Mouse (Mus musculus) heart, embryonic 16.5 days (tissue): Measurements from ENCODE around the gene Nek1. TPM values are rescaled to one million over a fixed set of nuclear protein-coding genes. Genes with fewer than 3 reads are reported as not detected.
A peak's percentile ranks its signal among the peaks of the same experiment; 100 is the strongest.
"Not testable (repeated sequence)": the region's sequence is repeated elsewhere in the genome, so short reads cannot be mapped to it uniquely, and the experiment has no call there.

Source experiments
- ATAC-seq: fragments of 200-750 bp; cut with Nextera tagmentation; replicated peaks from 2 replicates; pipeline ENCODE4 v1.8.0; 2017; ENCODE audit warnings: moderate number of reproducible peaks; ENCODE audit not compliant: insufficient read depth, low FRiP score; ENCODE audit errors: extremely low read depth
- H3K27ac ChIP-seq: fragments of 300-500 bp; sonication (generic); 2 replicates; pipeline ENCODE4 v1.5.1; 2014; ENCODE audit warnings: mild to moderate bottlenecking, low read length, control low read depth, moderate library complexity
- H3K27me3 ChIP-seq: fragments of 300-500 bp; sonication (generic); 2 replicates; pipeline ENCODE4 v1.6.1; 2014; ENCODE audit warnings: low read length, mixed read lengths; ENCODE audit not compliant: control insufficient read depth, insufficient read depth
- H3K36me3 ChIP-seq: fragments of 300-500 bp; sonication (generic); 2 replicates; pipeline ENCODE4 v1.6.1; 2014; ENCODE audit not compliant: control insufficient read depth, insufficient read depth
- H3K4me1 ChIP-seq: fragments of 300-500 bp; sonication (generic); 2 replicates; pipeline ENCODE4 v1.6.1; 2014; ENCODE audit warnings: low read length, mixed read lengths; ENCODE audit not compliant: control insufficient read depth, insufficient read depth
- H3K4me2 ChIP-seq: fragments of 300-500 bp; sonication (generic); 2 replicates; pipeline ENCODE4 v1.6.1; 2014; ENCODE audit warnings: low read depth, mild to moderate bottlenecking, control low read depth, low read length
- H3K4me3 ChIP-seq: fragments of 300-500 bp; sonication (generic); 2 replicates; pipeline ENCODE4 v1.5.1; 2014; ENCODE audit warnings: mild to moderate bottlenecking, control low read depth, low read length
- H3K9ac ChIP-seq: fragments of 300-500 bp; sonication (generic); 2 replicates; pipeline ENCODE4 v1.6.1; 2014; ENCODE audit warnings: low read length, control low read depth
- H3K9me3 ChIP-seq: fragments of 300-500 bp; sonication (generic); replicated peaks from 2 replicates; pipeline ENCODE4 v1.6.1; 2016; ENCODE audit warnings: low read length; ENCODE audit not compliant: control insufficient read depth
- WGBS: fragments of 180-500 bp; shearing (Covaris S2); extraction: QIAGEN DNeasy Blood & Tissue Kit; methylation state at CpG from one replicate; pipeline ENCODE4 v1.1.7; 2014; 5-methylcytosine and 5-hydroxymethylcytosine counted together
- polyA plus RNA-seq: library from polyadenylated mRNA; unstranded; fragments of >200 nt; fragmentation: Nextera tagmentation; extraction: Ambion mirVana; gene quantifications from 2 replicates; pipeline ENCODE4 v1.2.1, GENCODE M21; 2015

Gene Nek1
- polyA plus RNA-seq, 1 experiment from 2014 or later: 11.3 TPM

- no peaks in the 10 kb centered on the region for H3K36me3 ChIP-seq
- ATAC-seq: no peak
Measured at GRCm38 (mm10) chr8:60978496-60978895, 14.5 kb upstream of the Nek1 start.

GRCm38 (mm10) chr8:60981388-60981787, 11.6 kb upstream of the Nek1 start:
- Histone ChIP-seq H3K4me2 (peak overlapping the region; percentile 89), H3K9ac (peak overlapping the region; percentile 92; the same call in 1 of the 2 replicates), H3K27me3 (no peaks in the 10 kb centered on the region), H3K4me1 (peaks cover 15% of the 10 kb centered on the region), H3K27ac (no peak overlapping the region), H3K9me3 (no peaks in the 10 kb centered on the region), H3K4me3 (peak overlapping the region; percentile 23; the same call in 1 of the 2 replicates), H3K36me3 (no peaks in the 10 kb centered on the region)
- 19% methylated on average over 1 of the region's 1 CpGs for WGBS
- ATAC-seq: no peak

More at GRCm38 (mm10) chr8:60978496-60978895, 14.5 kb upstream of the Nek1 start:
- Histone ChIP-seq H3K9ac (no peak overlapping the region), H3K9me3 (no peaks in the 10 kb centered on the region), H3K4me2 (no peak overlapping the region), H3K27ac (no peak overlapping the region), H3K4me3 (no peak overlapping the region), H3K27me3 (no peaks in the 10 kb centered on the region), H3K4me1 (peaks cover 15% of the 10 kb centered on the region)
- WGBS: 77% methylated on average over 5 of the region's 5 CpGs

GRCm38 (mm10) chr8:60982701-60983687, 10.0 kb upstream of the Nek1 start, which contains the start of gene Clcn3:
Gene Clcn3, minus strand, starts transcription at chr8:60983300.
- peak within 1 kb of the TSS; percentile 92 for H3K9ac ChIP-seq

GRCm38 (mm10) chr8:60983688-60984079, 9.3 kb upstream of the Nek1 start:
- 8% methylated on average over 9 of the region's 9 CpGs for WGBS
- ATAC-seq: peak; percentile 50
- no peaks in the 10 kb centered on the region for H3K36me3 ChIP-seq
- peak overlapping the region; percentile 97 for H3K4me3 ChIP-seq
- peak overlapping the region; percentile 83 for H3K9ac ChIP-seq
- peak overlapping the region; percentile 95 for H3K27ac ChIP-seq
- no peaks in the 10 kb centered on the region for H3K9me3 ChIP-seq
- H3K4me2 ChIP-seq: peak overlapping the region; percentile 89
- H3K4me1 ChIP-seq: peaks cover 15% of the 10 kb centered on the region
- H3K27me3 ChIP-seq: no peaks in the 10 kb centered on the region

More at GRCm38 (mm10) chr8:60982701-60983687, 10.0 kb upstream of the Nek1 start, which contains the start of gene Clcn3:
- Histone ChIP-seq H3K36me3 (no peaks in the 10 kb centered on the region), H3K9me3 (no peaks in the 10 kb centered on the region), H3K27me3 (no peaks in the 10 kb centered on the region), H3K27ac (peak within 1 kb of the TSS; percentile 96), H3K4me2 (peak within 1 kb of the TSS; percentile 89), H3K4me1 (peaks cover 15% of the 10 kb centered on the region), H3K4me3 (peak within 1 kb of the TSS; percentile 97)
- WGBS: under 1% methylated on average over 101 of the region's 101 CpGs
- ATAC-seq: peak; percentile 100

- H3K36me3 ChIP-seq, H3K9me3 ChIP-seq, H3K27me3 ChIP-seq, H3K9ac ChIP-seq, ATAC-seq, H3K4me2 ChIP-seq, H3K27ac ChIP-seq, H3K4me3 ChIP-seq: not testable (repeated sequence)
- H3K4me1 ChIP-seq: peaks cover 15% of the 10 kb centered on the region
- 76% methylated on average over 17 of the region's 17 CpGs for WGBS
Measured at GRCm38 (mm10) chr8:60984260-60985010, 8.6 kb upstream of the Nek1 start.

- ATAC-seq: peak; percentile 87
- H3K9ac ChIP-seq: peak overlapping the region; percentile 81
- peak overlapping the region; percentile 62 for H3K4me2 ChIP-seq
- no peaks in the 10 kb centered on the region for H3K9me3 ChIP-seq
- no peaks in the 10 kb centered on the region for H3K36me3 ChIP-seq
- H3K27me3 ChIP-seq: no peaks in the 10 kb centered on the region
- WGBS: under 1% methylated on average over 16 of the region's 16 CpGs
- peaks cover 8% of the 10 kb centered on the region for H3K4me1 ChIP-seq
- H3K4me3 ChIP-seq: peak overlapping the region; percentile 96
- H3K27ac ChIP-seq: peak overlapping the region; percentile 97
Measured at GRCm38 (mm10) chr8:60992561-60992909, 460 bp upstream of the Nek1 start.

- WGBS: 2% methylated on average over 12 of the region's 12 CpGs
- no peaks in the 10 kb centered on the region for H3K27me3 ChIP-seq
- H3K9ac ChIP-seq: peak overlapping the region; percentile 91
- peak overlapping the region; percentile 95 for H3K27ac ChIP-seq
- no peaks in the 10 kb centered on the region for H3K9me3 ChIP-seq
- H3K4me2 ChIP-seq: peak overlapping the region; percentile 92
- ATAC-seq: no peak
- no peaks in the 10 kb centered on the region for H3K36me3 ChIP-seq
- peak overlapping the region; percentile 96 for H3K4me3 ChIP-seq
- H3K4me1 ChIP-seq: peaks cover 8% of the 10 kb centered on the region
Measured at GRCm38 (mm10) chr8:60993639-60993986, 618 bp downstream of the Nek1 start.

GRCm38 (mm10) chr8:60996468-60996867, 3.5 kb downstream of the Nek1 start:
- H3K4me2 ChIP-seq: no peak overlapping the region
- no peaks in the 10 kb centered on the region for H3K36me3 ChIP-seq
- no peak overlapping the region for H3K9ac ChIP-seq
- H3K27me3 ChIP-seq: no peaks in the 10 kb centered on the region
- peaks cover 8% of the 10 kb centered on the region for H3K4me1 ChIP-seq
- no peaks in the 10 kb centered on the region for H3K9me3 ChIP-seq
- H3K27ac ChIP-seq: no peak overlapping the region
- no peak overlapping the region for H3K4me3 ChIP-seq
- no peak for ATAC-seq
- 46% methylated on average over 3 of the region's 3 CpGs for WGBS
